Mouse (Mus musculus): ENCODE measurements at regions not wholly inside any gene's neighbourhood (a gene's known extent, or its start where the extent isn't known, plus 50 kb on each side); places are given as distances from the start of the nearest gene placed in this dataset.

- Histone ChIP-seq H3K4me3 (no peak overlapping the region), H3K4me1 (replicated peaks) (0 out of 2 replicates have a peak, but pooled peaks cover 11% of the 10 kb centered on the region)
- 73% methylated on average over 13 of the region's 13 CpGs for WGBS
Measured at GRCm38 (mm10) chr2:178927038-178927660, 496.8 kb downstream of the Cdh26 start.

GRCm38 (mm10) chr2:178929033-178929432 is 498.7 kb downstream of the Cdh26 start:
- ATAC-seq (ENCODE audit: low FRiP score), result no peak
- no peak overlapping the region for H3K4me3 ChIP-seq
- H3K9me3 ChIP-seq, result no peaks in the 10 kb centered on the region
- H3K27me3 ChIP-seq, result no peaks in the 10 kb centered on the region
- no peak overlapping the region for H3K9ac ChIP-seq
- H3K27ac ChIP-seq, result no peak overlapping the region
- WGBS, result 77% methylated on average over 6 of the region's 6 CpGs
- no peak overlapping the region for H3K4me2 ChIP-seq
- H3K36me3 ChIP-seq, result no peaks in the 10 kb centered on the region
- H3K4me1 ChIP-seq (replicated peaks), result 0 out of 2 replicates have a peak, but pooled peaks cover 8% of the 10 kb centered on the region

More at GRCm38 (mm10) chr2:178927038-178927660, 496.8 kb downstream of the Cdh26 start:
- no peak for ATAC-seq (ENCODE audit: low FRiP score)
- H3K4me2 ChIP-seq, result no peak overlapping the region
- no peak overlapping the region for H3K27ac ChIP-seq
- H3K9me3 ChIP-seq, result no peaks in the 10 kb centered on the region
- H3K27me3 ChIP-seq, result no peaks in the 10 kb centered on the region
- H3K9ac ChIP-seq, result no peak overlapping the region
- H3K36me3 ChIP-seq, result no peaks in the 10 kb centered on the region

GRCm38 (mm10) chr2:178930125-178930524 is 499.8 kb downstream of the Cdh26 start:
- no peak for ATAC-seq (ENCODE audit: low FRiP score)
- Histone ChIP-seq H3K4me3 (no peak overlapping the region), H3K36me3 (no peaks in the 10 kb centered on the region), H3K4me1 (replicated peaks) (0 out of 2 replicates have a peak, but pooled peaks cover 8% of the 10 kb centered on the region), H3K27ac (no peak overlapping the region), H3K27me3 (no peaks in the 10 kb centered on the region), H3K4me2 (no peak overlapping the region), H3K9me3 (no peaks in the 10 kb centered on the region), H3K9ac (no peak overlapping the region)
- WGBS, result 79% methylated on average over 2 of the region's 2 CpGs

- Histone ChIP-seq H3K27ac (0 out of 2 replicates have a peak overlapping the region, but pooled peaks have one; percentile 1), H3K4me1 (replicated peaks) (peaks cover 20% of the 10 kb centered on the region), H3K36me3 (no peaks in the 10 kb centered on the region), H3K4me2 (no peak overlapping the region), H3K27me3 (no peaks in the 10 kb centered on the region), H3K9ac (peak overlapping the region; percentile 35; the same call in 1 of the 2 replicates), H3K4me3 (no peak overlapping the region), H3K9me3 (no peaks in the 10 kb centered on the region)
- WGBS, result 55% methylated on average over 6 of the region's 6 CpGs
- no peak for ATAC-seq (ENCODE audit: low FRiP score)
Measured at GRCm38 (mm10) chr2:178948471-178948870, 493.8 kb upstream of the Cdh4 start.

- peak overlapping the region; percentile 35; the same call in 1 of the 2 replicates for H3K9ac ChIP-seq
- H3K4me1 ChIP-seq (replicated peaks), result peaks cover 20% of the 10 kb centered on the region
- ATAC-seq (ENCODE audit: low FRiP score), result no peak
- WGBS, result 39% methylated on average over 4 of the region's 4 CpGs
- H3K9me3 ChIP-seq, result no peaks in the 10 kb centered on the region
- no peak overlapping the region for H3K4me3 ChIP-seq
- peak overlapping the region; percentile 1; the same call in 1 of the 2 replicates for H3K27ac ChIP-seq
- H3K36me3 ChIP-seq, result no peaks in the 10 kb centered on the region
- no peaks in the 10 kb centered on the region for H3K27me3 ChIP-seq
- H3K4me2 ChIP-seq, result no peak overlapping the region
Measured at GRCm38 (mm10) chr2:178949103-178949502, 493.1 kb upstream of the Cdh4 start.

GRCm38 (mm10) chr2:178950304-178950703 is 491.9 kb upstream of the Cdh4 start:
- Histone ChIP-seq H3K27me3 (no peaks in the 10 kb centered on the region), H3K4me2 (no peak overlapping the region), H3K9me3 (no peaks in the 10 kb centered on the region), H3K36me3 (no peaks in the 10 kb centered on the region), H3K4me1 (replicated peaks) (peaks cover 20% of the 10 kb centered on the region), H3K9ac (no peak overlapping the region), H3K27ac (no peak overlapping the region), H3K4me3 (no peak overlapping the region)
- 48% methylated on average over 1 of the region's 1 CpGs for WGBS
- no peak for ATAC-seq (ENCODE audit: low FRiP score)

- no peaks in the 10 kb centered on the region for H3K27me3 ChIP-seq
- 64% methylated on average over 2 of the region's 2 CpGs for WGBS
- no peak overlapping the region for H3K4me3 ChIP-seq
- no peaks in the 10 kb centered on the region for H3K9me3 ChIP-seq
- no peak overlapping the region for H3K9ac ChIP-seq
- no peak overlapping the region for H3K27ac ChIP-seq
- H3K36me3 ChIP-seq, result no peaks in the 10 kb centered on the region
- no peak for ATAC-seq (ENCODE audit: low FRiP score)
- 0 out of 2 replicates have a peak, but pooled peaks cover 9% of the 10 kb centered on the region for H3K4me1 ChIP-seq (replicated peaks)
- no peak overlapping the region for H3K4me2 ChIP-seq
Measured at GRCm38 (mm10) chr2:178954420-178955067, 487.7 kb upstream of the Cdh4 start.

- Histone ChIP-seq H3K4me2 (no peak overlapping the region), H3K27me3 (no peaks in the 10 kb centered on the region), H3K27ac (no peak overlapping the region), H3K9me3 (no peaks in the 10 kb centered on the region), H3K36me3 (no peaks in the 10 kb centered on the region), H3K4me1 (replicated peaks) (peaks cover 9% of the 10 kb centered on the region; the same call in 1 of the 2 replicates), H3K4me3 (no peak overlapping the region), H3K9ac (no peak overlapping the region)
- no peak for ATAC-seq (ENCODE audit: low FRiP score)
- WGBS, result 73% methylated on average over 10 of the region's 10 CpGs
Measured at GRCm38 (mm10) chr2:178958829-178959228, 483.4 kb upstream of the Cdh4 start.

GRCm38 (mm10) chr2:178959603-178960002 is 482.6 kb upstream of the Cdh4 start:
- WGBS, result 59% methylated on average over 6 of the region's 6 CpGs
- Histone ChIP-seq H3K4me1 (replicated peaks) (peaks cover 9% of the 10 kb centered on the region; the same call in 1 of the 2 replicates), H3K9ac (no peak overlapping the region), H3K9me3 (no peaks in the 10 kb centered on the region), H3K36me3 (no peaks in the 10 kb centered on the region), H3K27ac (no peak overlapping the region), H3K4me2 (no peak overlapping the region), H3K27me3 (no peaks in the 10 kb centered on the region), H3K4me3 (no peak overlapping the region)
- ATAC-seq (ENCODE audit: low FRiP score), result no peak

- no peak for ATAC-seq (ENCODE audit: low FRiP score)
- Histone ChIP-seq H3K27ac (no peak overlapping the region), H3K9ac (no peak overlapping the region), H3K36me3 (no peaks in the 10 kb centered on the region), H3K4me1 (replicated peaks) (peaks cover 19% of the 10 kb centered on the region; the same call in 1 of the 2 replicates), H3K9me3 (no peaks in the 10 kb centered on the region), H3K27me3 (0 out of 2 replicates have a peak, but pooled peaks cover 3% of the 10 kb centered on the region), H3K4me3 (no peak overlapping the region), H3K4me2 (no peak overlapping the region)
- 58% methylated on average over 11 of the region's 11 CpGs for WGBS
Measured at GRCm38 (mm10) chr2:178967584-178968365, 474.5 kb upstream of the Cdh4 start.

GRCm38 (mm10) chr2:178969732-178970131 is 472.5 kb upstream of the Cdh4 start:
- Histone ChIP-seq H3K4me2 (no peak overlapping the region), H3K4me1 (replicated peaks) (peaks cover 19% of the 10 kb centered on the region; the same call in 1 of the 2 replicates), H3K27ac (no peak overlapping the region), H3K9me3 (no peaks in the 10 kb centered on the region), H3K27me3 (0 out of 2 replicates have a peak, but pooled peaks cover 3% of the 10 kb centered on the region), H3K4me3 (no peak overlapping the region), H3K36me3 (no peaks in the 10 kb centered on the region), H3K9ac (no peak overlapping the region)
- WGBS, result 62% methylated on average over 10 of the region's 10 CpGs
- no peak for ATAC-seq (ENCODE audit: low FRiP score)

- no peak overlapping the region for H3K4me2 ChIP-seq
- no peak overlapping the region for H3K9ac ChIP-seq
- H3K9me3 ChIP-seq, result no peaks in the 10 kb centered on the region
- no peaks in the 10 kb centered on the region for H3K27me3 ChIP-seq
- H3K4me1 ChIP-seq (replicated peaks), result 0 out of 2 replicates have a peak, but pooled peaks cover 5% of the 10 kb centered on the region
- ATAC-seq (ENCODE audit: low FRiP score), result no peak
- no peak overlapping the region for H3K27ac ChIP-seq
- no peak overlapping the region for H3K4me3 ChIP-seq
- no peaks in the 10 kb centered on the region for H3K36me3 ChIP-seq
- 96% methylated on average over 4 of the region's 4 CpGs for WGBS
Measured at GRCm38 (mm10) chr2:178975366-178975765, 466.9 kb upstream of the Cdh4 start.

Measured in hindbrain, embryonic 13.5 days (tissue).